Mouse (Mus musculus) liver, adult 2 months (tissue): ENCODE results near the gene Clk3.

Experiments
- CTCF ChIP-seq: fragments of 200-500 bp; IDR thresholded peaks from 2 replicates; pipeline ENCODE4 v1.5.1; 2011; ENCODE audit warnings: low read depth, low read length, control low read depth
- POLR2A ChIP-seq: fragments of 200-500 bp; IDR thresholded peaks from 2 replicates; pipeline ENCODE4 v1.6.1; 2011; ENCODE audit warnings: low read length, control low read depth; ENCODE audit not compliant: insufficient read depth; ENCODE audit errors: extremely low read depth

- TF ChIP-seq CTCF, result no peak
- TF ChIP-seq POLR2A, result no peak
Observed at GRCm38 (mm10) chr9:57769539-57770069, 3.9 kb upstream of the Clk3 start.
